Mouse (Mus musculus) E14TG2a.4 (cell line): ENCODE results near the gene Slc16a13.

Experiments
- H3K27me3 ChIP-seq: 2 replicates; pipeline ENCODE4 v1.6.1; 2014; ENCODE audit warnings: low read length, control low read depth; ENCODE audit not compliant: insufficient read depth
- H3K36me3 ChIP-seq: 2 replicates; pipeline ENCODE4 v1.6.1; 2014; ENCODE audit warnings: low read length, control low read depth; ENCODE audit not compliant: insufficient read depth
- H3K4me1 ChIP-seq: replicated peaks from 2 replicates; pipeline ENCODE4 v1.6.1; 2014; ENCODE audit warnings: low read depth, low read length, control low read depth
- H3K4me3 ChIP-seq: replicated peaks from 2 replicates; pipeline ENCODE4 v1.5.1; 2014; ENCODE audit warnings: mild to moderate bottlenecking, low read length
- H3K9me3 ChIP-seq: 2 replicates; pipeline ENCODE4 v1.6.1; 2014; ENCODE audit warnings: low read length, control low read depth
- CTCF ChIP-seq: conservative IDR thresholded peaks from 2 replicates; pipeline ENCODE4 v1.5.1; 2014; ENCODE audit warnings: low read length
- NANOG ChIP-seq: IDR thresholded peaks from 2 replicates; pipeline ENCODE4 v1.6.1; 2014; ENCODE audit warnings: borderline replicate concordance, low read length, mixed read lengths
- POU5F1 ChIP-seq: IDR thresholded peaks from 2 replicates; pipeline ENCODE4 v1.6.1; 2014; ENCODE audit warnings: low read length, borderline replicate concordance

Slc16a13 gene

DNA sequence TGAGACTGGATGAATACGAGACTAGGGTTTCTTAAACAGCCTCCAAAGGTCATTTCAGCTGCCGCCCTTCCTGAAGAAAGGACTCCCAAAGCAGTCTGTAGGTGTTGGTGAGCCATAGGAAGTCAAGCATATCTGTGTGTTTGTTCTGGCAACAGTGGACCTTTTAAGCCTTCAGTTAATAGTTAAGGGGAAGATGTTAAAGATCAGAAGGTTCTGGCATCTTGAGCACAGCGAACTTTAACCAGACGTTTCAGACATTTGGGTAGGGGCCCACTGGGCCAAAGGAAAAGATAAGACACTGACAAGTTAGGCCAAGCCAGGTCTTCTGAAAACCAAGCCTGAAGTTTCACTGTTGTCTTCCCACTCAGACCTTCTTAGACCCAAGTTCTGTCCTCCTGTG lies 2.8 kb downstream of the Slc16a13 start:
- Histone ChIP-seq H3K9me3 (no peaks in the 10 kb centered on the region), H3K4me3 (no peak overlapping the region), H3K4me1 (peaks cover 72% of the 10 kb centered on the region), H3K36me3 (peaks cover 31% of the 10 kb centered on the region), H3K27me3 (peaks cover 72% of the 10 kb centered on the region)
- no peak for TF ChIP-seq NANOG
- no peak for TF ChIP-seq CTCF
- TF ChIP-seq POU5F1 = no peak

DNA sequence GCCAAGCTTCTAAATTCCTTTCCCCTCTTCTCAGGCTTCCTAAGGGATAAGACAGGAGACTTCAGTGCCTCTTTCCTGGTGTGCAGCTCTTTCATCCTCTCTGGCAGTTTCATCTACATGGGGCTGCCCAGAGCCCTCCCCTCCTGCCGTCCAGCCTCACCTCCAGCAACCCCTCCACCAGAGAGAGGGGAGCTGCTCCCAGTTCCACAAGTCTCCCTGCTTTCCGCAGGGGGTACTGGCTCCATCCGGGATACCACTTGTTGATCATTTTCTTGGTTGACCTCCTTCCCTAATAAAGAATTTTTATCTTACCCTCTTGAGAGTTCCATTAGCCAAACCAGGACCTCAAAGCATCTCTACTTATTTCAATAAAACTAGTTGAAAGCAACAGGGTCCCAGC lies 4.8 kb downstream of the Slc16a13 start:
- H3K9me3 ChIP-seq = no peaks in the 10 kb centered on the region
- peaks cover 56% of the 10 kb centered on the region for H3K4me1 ChIP-seq
- H3K36me3 ChIP-seq = peaks cover 28% of the 10 kb centered on the region
- H3K27me3 ChIP-seq = peaks cover 78% of the 10 kb centered on the region
- TF ChIP-seq POU5F1 (no peak), CTCF (no peak)
- H3K4me3 ChIP-seq = no peak overlapping the region

DNA sequence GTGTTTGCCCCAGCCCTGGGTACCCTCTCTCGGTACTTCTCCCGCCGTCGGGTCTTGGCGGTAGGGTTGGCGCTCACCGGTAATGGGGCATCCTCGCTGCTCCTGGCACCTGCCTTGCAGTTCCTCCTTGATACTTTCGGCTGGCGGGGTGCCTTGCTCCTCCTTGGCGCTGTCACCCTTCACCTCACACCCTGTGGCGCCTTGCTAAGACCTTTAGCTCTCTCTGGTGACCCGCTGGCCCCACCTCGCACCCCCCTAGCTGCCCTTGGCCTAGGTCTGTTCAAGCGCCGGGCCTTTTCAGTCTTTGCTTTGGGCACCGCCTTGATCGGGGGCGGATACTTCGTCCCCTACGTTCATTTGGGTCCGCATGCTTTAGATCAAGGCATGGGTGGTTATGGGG lies 5.6 kb downstream of the Slc16a13 start:
- peak overlapping the region; percentile 74 for H3K4me3 ChIP-seq
- no peak for TF ChIP-seq NANOG
- TF ChIP-seq POU5F1 = no peak
- TF ChIP-seq CTCF = no peak
- H3K36me3 ChIP-seq = peaks cover 28% of the 10 kb centered on the region
- no peaks in the 10 kb centered on the region for H3K9me3 ChIP-seq
- H3K4me1 ChIP-seq = peaks cover 55% of the 10 kb centered on the region
- peaks cover 78% of the 10 kb centered on the region for H3K27me3 ChIP-seq

DNA sequence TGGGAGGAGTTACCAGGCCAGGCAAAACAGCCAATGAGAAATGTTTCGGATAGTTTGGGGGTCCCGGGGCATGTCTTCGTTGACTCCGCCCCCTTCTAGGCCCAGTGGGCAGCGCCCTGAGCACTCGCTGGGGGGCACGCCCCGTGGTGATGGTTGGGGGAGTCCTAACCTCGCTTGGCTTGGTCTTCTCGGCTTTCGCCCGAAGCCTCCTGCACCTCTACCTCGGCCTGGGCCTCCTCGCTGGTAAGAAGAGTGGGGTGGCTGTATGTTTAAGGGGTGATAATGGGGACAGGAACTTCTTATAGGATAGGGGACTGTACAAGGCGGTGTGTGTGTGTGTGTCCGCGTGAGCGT lies 6.0 kb downstream of the Slc16a13 start:
- no peaks in the 10 kb centered on the region for H3K9me3 ChIP-seq
- peaks cover 51% of the 10 kb centered on the region for H3K4me1 ChIP-seq
- peaks cover 74% of the 10 kb centered on the region for H3K27me3 ChIP-seq
- H3K4me3 ChIP-seq = peak overlapping the region; percentile 74
- peaks cover 28% of the 10 kb centered on the region for H3K36me3 ChIP-seq
- no peak for TF ChIP-seq CTCF
- TF ChIP-seq POU5F1 = no peak
- TF ChIP-seq NANOG = no peak

DNA sequence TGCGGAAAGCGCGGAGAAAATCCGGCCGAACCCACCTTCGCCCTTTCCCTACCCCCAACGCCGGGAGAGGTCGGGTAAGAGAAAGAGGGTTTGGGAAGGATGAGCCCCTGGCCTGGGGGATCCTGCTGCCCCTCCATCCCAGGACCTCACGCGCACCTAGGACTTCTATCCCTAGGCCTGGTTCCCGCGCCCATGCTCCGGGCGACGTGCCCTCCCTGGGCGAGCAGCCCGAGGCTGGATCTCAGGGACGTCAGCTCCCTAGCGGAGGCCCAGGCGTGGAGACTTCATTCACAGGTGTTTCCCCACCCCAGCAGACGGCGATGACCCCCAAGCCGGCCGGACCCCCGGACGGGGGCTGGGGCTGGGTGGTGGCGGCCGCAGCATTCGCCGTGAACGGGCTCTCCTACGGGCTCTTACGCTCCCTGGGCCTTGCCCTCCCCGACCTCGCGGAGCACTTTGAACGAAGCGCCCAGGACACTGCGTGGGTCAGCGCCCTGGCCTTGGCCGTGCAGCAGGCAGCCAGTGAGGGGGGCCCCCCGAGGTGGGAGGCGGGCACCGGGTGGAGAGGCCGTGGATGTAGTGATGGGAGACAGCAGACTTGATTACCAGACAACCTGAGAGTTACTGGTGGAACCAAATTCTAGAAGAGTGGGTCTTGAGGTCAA lies 6.5 kb downstream of the Slc16a13 start:
- H3K4me1 ChIP-seq = peaks cover 47% of the 10 kb centered on the region
- H3K27me3 ChIP-seq = peaks cover 70% of the 10 kb centered on the region
- H3K4me3 ChIP-seq = peak overlapping the region; percentile 74
- H3K36me3 ChIP-seq = peaks cover 28% of the 10 kb centered on the region
- TF ChIP-seq POU5F1 (no peak), NANOG (no peak), CTCF (no peak)
- no peaks in the 10 kb centered on the region for H3K9me3 ChIP-seq

DNA sequence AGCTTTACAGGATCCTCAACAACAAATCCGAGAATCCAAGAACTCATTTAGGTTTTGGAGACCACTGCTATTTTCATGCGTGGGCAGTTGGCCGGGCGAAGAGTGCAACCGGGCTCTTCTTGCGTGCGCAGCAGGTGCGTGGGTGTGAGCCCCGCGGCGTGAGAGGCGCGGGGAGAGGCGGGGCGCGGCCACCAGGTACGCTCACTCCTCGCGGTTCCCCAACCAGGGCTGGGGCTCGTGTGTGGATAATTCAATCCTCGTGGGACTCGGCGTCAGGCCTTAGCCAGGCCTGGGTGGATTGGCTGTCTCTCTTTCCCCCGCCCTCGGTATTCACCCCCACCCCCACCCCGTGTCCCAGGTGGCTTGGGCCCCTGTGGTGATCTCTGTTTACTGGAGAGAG lies 7.1 kb downstream of the Slc16a13 start:
- peaks cover 47% of the 10 kb centered on the region for H3K4me1 ChIP-seq
- H3K9me3 ChIP-seq = no peaks in the 10 kb centered on the region
- H3K36me3 ChIP-seq = peaks cover 24% of the 10 kb centered on the region
- H3K27me3 ChIP-seq = peaks cover 64% of the 10 kb centered on the region
- no peak for TF ChIP-seq NANOG
- no peak for TF ChIP-seq POU5F1
- TF ChIP-seq CTCF = no peak
- H3K4me3 ChIP-seq = peak overlapping the region; percentile 74

DNA sequence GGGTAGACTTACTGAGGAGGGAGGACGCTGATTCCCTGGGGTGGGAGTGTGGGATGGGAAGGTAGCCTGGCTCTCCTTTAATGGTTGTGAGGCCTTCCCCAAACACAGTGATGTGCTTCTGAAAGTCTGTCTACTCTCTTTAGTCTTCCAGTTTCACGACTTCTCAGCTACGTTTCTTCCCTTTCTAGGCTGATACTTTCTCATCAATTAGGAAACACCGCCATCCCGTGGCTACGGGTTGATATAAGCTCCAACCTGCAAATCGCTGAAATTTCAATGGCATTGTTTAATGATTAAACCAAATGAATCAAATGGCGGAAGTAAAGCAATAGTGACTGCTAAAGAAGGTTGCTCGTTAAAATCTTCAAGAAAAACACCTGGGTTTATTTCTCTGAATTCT lies 8.0 kb downstream of the Slc16a13 start:
- Histone ChIP-seq H3K27me3 (peaks cover 57% of the 10 kb centered on the region), H3K4me1 (peaks cover 49% of the 10 kb centered on the region), H3K4me3 (no peak overlapping the region), H3K36me3 (peaks cover 15% of the 10 kb centered on the region), H3K9me3 (no peaks in the 10 kb centered on the region)
- TF ChIP-seq CTCF = peak; percentile 35
- TF ChIP-seq NANOG = no peak

DNA sequence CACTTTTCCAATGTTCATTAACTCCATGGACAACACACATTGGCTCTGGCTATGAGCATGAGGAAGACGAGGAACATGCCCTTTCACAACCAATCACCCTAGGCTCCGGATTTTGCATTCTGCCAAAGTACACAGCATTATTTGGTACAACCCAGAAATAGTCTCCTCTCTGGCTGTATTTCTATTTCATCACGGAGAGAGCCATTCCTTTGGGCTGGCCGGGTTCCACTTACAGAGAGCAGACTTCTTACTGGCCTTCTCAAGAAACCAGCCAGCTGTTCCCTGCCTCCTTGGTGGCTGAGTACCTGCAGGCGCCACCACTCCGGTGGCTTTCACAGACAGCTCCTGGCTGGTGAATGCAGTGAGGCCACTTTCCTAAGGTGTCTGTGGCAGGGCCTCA lies 8.4 kb downstream of the Slc16a13 start, which contains the start of gene Slc16a11:
Gene Slc16a11 (plus strand): TSS at position 330 of the 400 bp plus-strand sequence.
- Histone ChIP-seq H3K9me3 (no peaks in the 10 kb centered on the region), H3K27me3 (peaks cover 52% of the 10 kb centered on the region), H3K4me3 (peak within 1 kb of the TSS; percentile 74), H3K4me1 (peaks cover 49% of the 10 kb centered on the region), H3K36me3 (peaks cover 10% of the 10 kb centered on the region)
- TF ChIP-seq CTCF (no peak), NANOG (no peak), POU5F1 (no peak)

DNA sequence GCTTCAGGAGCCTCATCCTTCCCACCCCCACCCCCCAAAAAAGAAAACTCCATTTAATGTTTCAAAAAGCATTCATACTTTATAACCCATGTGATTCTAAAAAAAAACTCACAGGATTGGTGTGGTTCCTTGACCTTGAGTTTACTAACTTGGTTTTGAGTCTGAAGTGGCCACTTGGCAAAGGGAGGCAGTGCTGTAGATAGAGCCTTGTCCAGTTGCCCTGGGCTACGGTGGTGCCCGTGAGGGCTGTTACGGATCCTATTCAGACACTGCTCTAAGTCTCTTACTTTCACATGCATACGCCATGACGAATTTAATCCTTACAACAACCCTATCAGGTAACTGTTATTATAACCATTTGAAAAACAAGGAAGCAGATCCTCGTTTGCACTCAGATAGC lies 8.9 kb downstream of the Slc16a13 start:
- peaks cover 6% of the 10 kb centered on the region for H3K36me3 ChIP-seq
- H3K4me3 ChIP-seq = no peak overlapping the region
- no peaks in the 10 kb centered on the region for H3K9me3 ChIP-seq
- TF ChIP-seq POU5F1 (no peak), CTCF (no peak), NANOG (no peak)
- peaks cover 49% of the 10 kb centered on the region for H3K4me1 ChIP-seq
- H3K27me3 ChIP-seq = peaks cover 48% of the 10 kb centered on the region
